In genomic region chr13:45583061-45583460, GRCm38 (mm10) we compare ENCODE assay signal across 11 mouse cellular contexts.
DNase-seq lines count a peak whose midpoint lies in the region; ATAC-seq and TF ChIP-seq lines count a peak whose summit lies in the region.
"Had no signal": no experiment of that assay in that cellular context is flagged by ENCODE, and none has a peak within 500 bp of the region (broad histone marks: within the 10 kb centered on the region; RNA-seq: fewer than 3 reads in every experiment).

No protein-coding gene starts in this region.

- no peak for TF ChIP-seq EP300 in MEL (IDR thresholded peaks at IDR 0.05; ENCODE audit: low read depth in 1 of 2, low read length in 2 of 2)

- WGBS in embryonic facial prominence, embryonic 13.5 days = 82% methylated on average over 5 of the region's 5 CpGs
- 87% methylated on average over 5 of the region's 5 CpGs for WGBS in embryonic facial prominence, embryonic 10.5 days
- WGBS in limb, embryonic 13.5 days = 84% methylated on average over 5 of the region's 5 CpGs

- TF ChIP-seq CTCF in MEL (IDR thresholded peaks at IDR 0.05 in 2 of 3, conservative IDR thresholded peaks at IDR 0.05 in 1 of 3; ENCODE audit: control insufficient read depth in 1 of 3, insufficient read depth in 1 of 3, low read depth in 2 of 3, low read length in 3 of 3, poor library complexity in 1 of 3, severe bottlenecking in 1 of 3) = peak; percentile 37 to 54 (median 48)

- no peaks in the 10 kb centered on the region for H3K9me3 ChIP-seq in embryonic facial prominence, embryonic 13.5 days
- no peaks in the 10 kb centered on the region for H3K9me3 ChIP-seq in embryonic facial prominence, embryonic 10.5 days
- no peaks in the 10 kb centered on the region for H3K9me3 ChIP-seq in MEL (replicated peaks; ENCODE audit: insufficient read depth, low read length)
- H3K9me3 ChIP-seq in limb, embryonic 13.5 days = no peaks in the 10 kb centered on the region

- peak overlapping the region; percentile 57 for H3K27ac ChIP-seq in embryonic facial prominence, embryonic 13.5 days
- H3K27ac ChIP-seq in embryonic facial prominence, embryonic 10.5 days (replicated peaks) = no peak overlapping the region
- no peak overlapping the region for H3K27ac ChIP-seq in MEL (ENCODE audit: control insufficient read depth, low read depth, low read length)
- peak overlapping the region; percentile 48; the same call in 1 of the 2 replicates for H3K27ac ChIP-seq in limb, embryonic 13.5 days

- H3K79me2 ChIP-seq in MEL (ENCODE audit: control insufficient read depth, insufficient read depth, low read length, poor library complexity) = no peaks in the 10 kb centered on the region

- no peak for ATAC-seq in embryonic facial prominence, embryonic 13.5 days (ENCODE audit: insufficient number of reproducible peaks, insufficient read depth, low FRiP score, low TSS enrichment, low read depth)
- ATAC-seq in limb, embryonic 13.5 days (ENCODE audit: low FRiP score, low read depth) = no peak

- no peak overlapping the region for H3K4me2 ChIP-seq in embryonic facial prominence, embryonic 13.5 days
- no peak overlapping the region for H3K4me2 ChIP-seq in limb, embryonic 13.5 days (replicated peaks)

- H3K27me3 ChIP-seq in embryonic facial prominence, embryonic 13.5 days = no peaks in the 10 kb centered on the region
- H3K27me3 ChIP-seq in embryonic facial prominence, embryonic 10.5 days (replicated peaks; ENCODE audit: low read depth, poor library complexity, severe bottlenecking) = no peaks in the 10 kb centered on the region
- no peaks in the 10 kb centered on the region for H3K27me3 ChIP-seq in MEL (ENCODE audit: control insufficient read depth in 1 of 2, insufficient read depth in 2 of 2, low read length in 2 of 2)
- H3K27me3 ChIP-seq in limb, embryonic 13.5 days = no peaks in the 10 kb centered on the region

- no peak for TF ChIP-seq POLR2A in MEL (IDR thresholded peaks at IDR 0.05; ENCODE audit: control insufficient read depth in 1 of 2, insufficient read depth in 1 of 2, low read depth in 1 of 2, low read length in 2 of 2, poor library complexity in 1 of 2)

- DNase-seq in embryonic facial prominence, embryonic 10.5 days (ENCODE audit: low spot score) = no peak
- DNase-seq in left cerebral cortex, postnatal 4 days = peak; percentile 17
- DNase-seq in left cerebral cortex, adult 11 months (ENCODE audit: low spot score) = no peak
- DNase-seq in MEL (ENCODE audit: low read depth, low spot score) = peak; percentile 28
- no peak for DNase-seq in urinary bladder, postnatal 36 days (ENCODE audit: low spot score in 2 of 2)
- DNase-seq in adrenal gland, adult 18-20 months (ENCODE audit: low spot score in 2 of 2) = no peak
- DNase-seq: kidney, postnatal 14 days; right cerebral cortex, postnatal 4 days had no signal

- H3K4me3 ChIP-seq in embryonic facial prominence, embryonic 13.5 days = no peak overlapping the region
- H3K4me3 ChIP-seq in embryonic facial prominence, embryonic 10.5 days = no peak overlapping the region
- no peak overlapping the region for H3K4me3 ChIP-seq in MEL (ENCODE audit: control insufficient read depth in 1 of 2, insufficient read depth in 1 of 2, low read depth in 2 of 2, low read length in 2 of 2)
- H3K4me3 ChIP-seq in limb, embryonic 13.5 days = no peak overlapping the region
- H3K4me3 ChIP-seq: erythroblast, embryonic 14.5 days had no signal

- TF ChIP-seq RAD21 in MEL (IDR thresholded peaks at IDR 0.05; ENCODE audit: low read depth, low read length) = peak; percentile 18

- H3K36me3 ChIP-seq in embryonic facial prominence, embryonic 13.5 days = no peaks in the 10 kb centered on the region
- H3K36me3 ChIP-seq in embryonic facial prominence, embryonic 10.5 days (replicated peaks) = no peaks in the 10 kb centered on the region
- H3K36me3 ChIP-seq in MEL (ENCODE audit: control insufficient read depth in 1 of 2, insufficient read depth in 2 of 2, low read length in 2 of 2) = no peaks in the 10 kb centered on the region
- no peaks in the 10 kb centered on the region for H3K36me3 ChIP-seq in limb, embryonic 13.5 days

- peaks cover 10% of the 10 kb centered on the region; the same call in 1 of the 2 replicates for H3K4me1 ChIP-seq in embryonic facial prominence, embryonic 13.5 days
- peaks cover 8% of the 10 kb centered on the region; the same call in 1 of the 2 replicates for H3K4me1 ChIP-seq in embryonic facial prominence, embryonic 10.5 days
- no peaks in the 10 kb centered on the region for H3K4me1 ChIP-seq in MEL (ENCODE audit: control insufficient read depth in 1 of 2, insufficient read depth in 2 of 2, low read length in 2 of 2)
- peaks cover 11% of the 10 kb centered on the region for H3K4me1 ChIP-seq in limb, embryonic 13.5 days

- intact Hi-C loops in left cerebral cortex, postnatal 4 days (cut with DNase I) = no loop called here

- H3K9ac ChIP-seq in embryonic facial prominence, embryonic 13.5 days = no peak overlapping the region
- no peak overlapping the region for H3K9ac ChIP-seq in MEL (ENCODE audit: control insufficient read depth, low read depth, low read length, poor library complexity, severe bottlenecking)
- H3K9ac ChIP-seq in limb, embryonic 13.5 days = no peak overlapping the region

TF ChIP-seq in MEL, 35 proteins besides CTCF, POLR2A, EP300 and RAD21:
- no peak for TF ChIP-seq GATA1 (IDR thresholded peaks at IDR 0.05; ENCODE audit: low read depth, low read length)
- TF ChIP-seq SMC3 (IDR thresholded peaks at IDR 0.05; ENCODE audit: low read depth, low read length) = peak; percentile 25; the same call in 1 of the 2 replicates

Comparison
In these comparisons a context has a peak if more than half of its experiments do, and no peak if none do; other contexts are left out.
1. H3K27ac ChIP-seq: peak in embryonic facial prominence, embryonic 13.5 days (single experiment) and limb, embryonic 13.5 days (single experiment); none in embryonic facial prominence, embryonic 10.5 days (single experiment) and MEL (single experiment).
2. DNase-seq: peak in left cerebral cortex, postnatal 4 days (single experiment) and MEL (single experiment); none in embryonic facial prominence, embryonic 10.5 days (single experiment), left cerebral cortex, adult 11 months (single experiment), urinary bladder, postnatal 36 days (0 of 2) and adrenal gland, adult 18-20 months (0 of 2).